Mouse (Mus musculus) thymus, postnatal 25 days (tissue): ENCODE results near the gene Vps37c.

Source experiments
- DNase-seq: peaks from one replicate; pipeline ENCODE4 v3.0.0; 2022

Gene Vps37c

DNA sequence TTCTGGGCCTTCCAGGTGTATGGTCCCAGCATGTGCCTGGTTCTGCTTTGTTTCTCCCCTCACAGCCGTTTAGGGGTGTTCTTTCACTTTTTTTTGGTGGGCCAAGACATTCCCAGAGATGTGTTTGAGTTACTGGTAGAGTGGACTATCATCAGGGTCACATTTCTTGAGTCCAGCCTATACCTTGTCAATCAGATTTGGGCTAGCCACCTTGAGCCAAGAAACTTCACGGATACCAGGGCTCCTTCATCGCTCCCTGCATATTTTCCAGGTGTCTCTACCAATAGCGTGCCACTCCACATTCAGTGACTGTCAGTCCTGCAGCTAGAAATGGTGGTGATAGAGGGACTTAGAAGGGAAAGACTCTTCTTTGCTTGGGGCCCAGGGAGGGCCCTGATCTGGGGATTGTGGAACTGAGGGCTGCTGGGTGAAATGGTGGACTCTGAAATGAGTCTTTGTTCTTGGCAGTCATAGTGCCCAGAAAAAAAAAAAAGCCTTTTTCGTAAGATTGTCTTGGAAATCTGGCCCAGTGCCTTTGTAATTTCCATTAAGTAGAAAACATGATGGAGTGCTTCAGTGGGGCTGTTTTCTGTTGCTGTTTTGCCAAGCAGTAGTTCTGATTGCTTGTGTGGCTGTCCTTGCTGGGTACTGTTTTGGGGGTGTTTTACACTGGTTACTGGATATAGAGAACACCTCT is 1.1 kb downstream of the Vps37c start:
- DNase-seq: no peak

DNA sequence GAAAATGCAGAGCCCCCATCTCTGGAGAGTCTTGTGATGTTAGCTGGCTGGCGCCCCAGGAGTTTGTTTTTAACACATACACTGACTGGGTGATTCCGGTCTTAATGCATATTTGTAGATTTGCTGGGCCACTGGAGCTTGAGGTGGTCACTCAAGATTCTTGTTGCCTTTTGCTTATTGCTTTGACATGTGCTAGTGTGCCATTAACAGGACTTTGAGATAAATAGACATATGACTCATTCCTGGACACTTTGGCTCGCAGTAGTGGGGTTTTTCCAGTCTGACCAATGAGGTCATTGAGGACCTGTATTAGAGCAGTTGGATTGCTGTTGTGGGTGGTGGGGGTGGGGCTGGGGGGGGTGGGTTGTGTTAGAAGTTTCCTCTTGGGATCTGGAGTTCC is 1.8 kb downstream of the Vps37c start:
- DNase-seq: no peak

DNA sequence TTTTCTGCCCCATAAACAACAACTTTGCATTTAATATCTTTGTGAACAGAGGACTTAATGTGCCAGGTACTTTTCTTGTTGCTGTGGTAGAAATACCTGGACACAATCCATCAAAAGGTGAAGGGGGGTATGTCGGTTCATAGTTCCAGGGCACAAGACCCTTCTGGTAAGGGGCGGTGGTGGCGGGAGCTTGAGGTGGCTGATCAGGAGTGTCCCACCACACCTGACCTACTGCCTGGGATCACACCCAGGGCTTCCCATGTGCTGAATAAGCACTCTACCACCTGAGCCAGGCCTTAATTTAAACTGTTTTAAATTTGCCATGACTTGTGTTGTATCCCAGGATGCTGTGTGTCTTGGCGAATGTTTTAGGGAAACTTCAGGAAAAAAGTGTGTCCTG is 2.6 kb downstream of the Vps37c start:
- no peak for DNase-seq

DNA sequence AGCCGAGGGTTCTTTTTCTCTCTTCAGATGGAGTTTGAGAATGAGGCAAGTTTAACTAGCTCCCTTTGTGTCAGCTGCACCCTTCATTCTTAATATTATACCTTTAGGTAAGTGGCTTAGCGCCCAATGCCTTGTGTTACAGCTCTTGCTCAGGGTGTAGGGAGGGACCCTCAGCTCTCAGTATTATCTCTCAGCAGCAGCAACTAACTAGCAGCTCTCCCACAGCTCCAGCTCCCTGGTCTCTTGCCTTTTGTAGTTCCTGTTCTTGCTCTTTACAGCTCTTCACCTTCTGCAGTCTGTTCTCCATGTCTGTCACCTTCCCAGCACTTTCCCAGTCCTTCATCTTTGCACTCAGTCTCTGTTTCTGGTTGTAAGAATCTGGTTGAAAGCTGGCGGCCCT is 3.1 kb downstream of the Vps37c start:
- no peak for DNase-seq

DNA sequence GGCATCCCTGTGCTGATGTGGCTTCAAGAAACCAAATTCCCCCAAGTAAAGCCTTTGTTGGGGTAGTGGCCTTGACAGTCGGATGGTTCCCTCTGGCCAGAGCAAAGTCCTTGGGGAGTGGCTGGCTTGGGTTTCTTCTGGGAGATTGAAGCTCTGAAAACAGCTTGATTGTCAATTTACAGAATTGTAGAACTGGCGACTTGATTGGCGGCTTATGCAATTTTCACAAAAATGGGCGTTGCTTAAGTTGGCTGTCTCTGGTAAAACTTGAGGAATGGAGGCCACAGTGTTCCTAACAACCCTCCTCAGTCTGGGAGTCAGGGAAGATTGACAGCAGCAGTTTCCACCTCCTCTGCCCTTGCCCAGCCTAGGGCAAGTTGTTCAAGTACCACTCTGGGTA is 3.8 kb downstream of the Vps37c start:
- DNase-seq: no peak

DNA sequence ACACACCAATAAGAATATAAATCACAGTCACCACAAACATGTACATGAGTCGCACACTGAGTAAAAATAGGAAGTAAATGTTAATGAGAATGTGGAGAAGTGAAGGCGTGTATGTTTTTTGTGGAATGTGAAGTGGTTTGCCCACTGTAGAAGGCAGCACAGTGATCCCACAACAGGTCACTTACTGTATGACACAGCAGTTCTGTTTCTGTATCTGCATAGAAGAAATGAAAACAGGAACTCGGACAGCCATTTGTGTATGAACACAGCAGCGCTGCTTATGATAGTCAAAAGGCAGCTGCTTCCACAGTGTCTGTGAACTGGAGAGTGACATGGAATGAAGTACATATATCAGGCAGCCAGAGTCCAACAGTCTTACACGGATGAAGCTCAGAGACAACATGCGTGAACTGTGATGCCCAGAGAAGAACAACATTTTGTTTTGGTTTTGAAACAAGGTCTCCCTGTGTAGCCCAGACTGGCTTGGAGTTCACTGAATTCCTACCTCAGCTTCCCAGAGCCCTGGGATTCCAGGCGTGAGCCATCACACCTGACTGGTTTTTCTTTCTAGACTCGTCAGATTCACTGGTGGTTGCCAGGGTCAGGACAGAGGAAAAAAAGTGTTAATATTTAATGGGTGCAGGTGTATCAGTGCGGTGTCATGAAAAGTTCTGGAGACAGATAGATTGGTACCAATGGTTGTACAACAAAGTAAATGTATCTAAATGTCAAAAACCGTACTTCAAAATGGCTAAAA is 5.6 kb downstream of the Vps37c start:
- DNase-seq: no peak

DNA sequence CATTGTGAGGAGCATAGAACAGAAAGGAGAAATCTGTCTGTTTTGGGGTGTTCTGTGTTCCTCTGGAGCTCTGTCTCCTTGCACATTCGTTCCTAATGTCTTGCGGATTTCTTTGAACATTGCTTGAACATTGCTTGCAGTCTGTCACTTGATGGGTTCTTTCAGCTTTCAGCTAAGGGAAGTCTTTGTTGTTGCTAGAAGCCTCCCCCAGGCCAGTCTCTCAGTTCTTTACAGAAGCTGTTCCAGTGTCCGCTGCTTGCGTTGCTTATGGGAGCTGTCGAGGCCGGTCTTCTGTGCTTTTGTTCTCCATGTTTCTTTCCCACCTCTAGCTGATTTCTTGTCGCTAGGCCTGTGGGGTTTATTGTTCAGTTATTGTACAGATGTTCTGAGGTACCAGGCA is 7.3 kb downstream of the Vps37c start:
- DNase-seq: no peak

DNA sequence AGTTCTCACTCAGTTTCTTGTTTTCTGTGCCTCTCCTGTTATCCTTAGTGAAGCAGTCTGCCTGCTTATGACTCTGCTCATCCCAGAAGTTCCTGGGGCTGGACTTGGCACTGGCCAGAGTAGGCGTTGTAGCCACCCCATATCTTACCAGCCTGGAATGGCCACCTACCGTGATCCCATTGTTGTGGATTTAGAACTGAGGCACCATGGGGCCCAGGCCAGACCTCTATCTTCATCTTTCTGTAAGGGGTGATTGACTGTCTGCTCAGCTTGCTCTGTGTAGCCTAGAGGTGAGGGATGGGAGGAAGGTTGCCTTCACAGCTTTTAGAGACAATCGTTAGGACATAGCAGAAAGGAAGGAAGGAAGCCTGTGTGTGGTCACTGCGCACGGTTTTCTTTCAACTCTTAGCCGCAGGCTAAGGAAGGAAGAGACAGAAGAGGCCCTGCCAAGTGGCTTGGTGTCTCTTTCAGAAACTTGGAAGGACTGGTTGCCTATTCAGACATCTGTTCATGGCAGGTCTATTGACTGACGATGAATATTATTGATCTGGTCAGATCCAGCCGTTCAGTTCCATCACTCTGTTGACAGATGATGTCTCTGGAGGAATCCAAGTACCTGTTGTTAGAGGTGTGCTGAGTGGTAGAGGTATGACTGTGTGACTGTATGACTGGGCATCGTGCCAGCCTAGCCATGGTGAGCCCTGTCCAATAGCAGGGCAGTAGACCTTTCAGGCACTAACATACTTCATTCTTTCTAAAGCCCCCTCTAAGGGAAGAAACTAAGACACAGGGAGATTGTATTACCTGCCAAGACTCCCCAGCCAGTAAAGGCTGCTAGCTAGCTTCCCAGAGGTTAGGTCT is 9.8 kb downstream of the Vps37c start:
- DNase-seq: no peak

DNA sequence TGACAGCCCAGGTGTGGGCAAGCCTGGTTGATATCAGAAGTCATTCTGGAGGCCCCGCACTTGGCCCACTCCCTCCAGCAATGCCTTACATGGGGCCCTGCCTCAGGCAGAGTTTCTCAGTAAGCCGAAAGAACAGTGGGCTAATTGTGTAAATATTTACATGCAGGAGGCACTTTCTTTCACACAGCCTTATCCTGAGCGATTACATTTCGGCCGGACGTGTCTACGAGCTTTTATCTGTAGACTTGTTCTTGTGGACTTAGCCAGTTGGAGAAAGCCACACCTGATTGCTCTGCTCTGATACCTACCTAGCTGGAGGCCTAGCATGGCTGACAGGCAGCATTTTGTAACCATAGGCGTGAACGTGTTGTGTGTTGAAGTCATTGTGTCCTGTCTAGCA is 11.3 kb downstream of the Vps37c start:
- DNase-seq: no peak

DNA sequence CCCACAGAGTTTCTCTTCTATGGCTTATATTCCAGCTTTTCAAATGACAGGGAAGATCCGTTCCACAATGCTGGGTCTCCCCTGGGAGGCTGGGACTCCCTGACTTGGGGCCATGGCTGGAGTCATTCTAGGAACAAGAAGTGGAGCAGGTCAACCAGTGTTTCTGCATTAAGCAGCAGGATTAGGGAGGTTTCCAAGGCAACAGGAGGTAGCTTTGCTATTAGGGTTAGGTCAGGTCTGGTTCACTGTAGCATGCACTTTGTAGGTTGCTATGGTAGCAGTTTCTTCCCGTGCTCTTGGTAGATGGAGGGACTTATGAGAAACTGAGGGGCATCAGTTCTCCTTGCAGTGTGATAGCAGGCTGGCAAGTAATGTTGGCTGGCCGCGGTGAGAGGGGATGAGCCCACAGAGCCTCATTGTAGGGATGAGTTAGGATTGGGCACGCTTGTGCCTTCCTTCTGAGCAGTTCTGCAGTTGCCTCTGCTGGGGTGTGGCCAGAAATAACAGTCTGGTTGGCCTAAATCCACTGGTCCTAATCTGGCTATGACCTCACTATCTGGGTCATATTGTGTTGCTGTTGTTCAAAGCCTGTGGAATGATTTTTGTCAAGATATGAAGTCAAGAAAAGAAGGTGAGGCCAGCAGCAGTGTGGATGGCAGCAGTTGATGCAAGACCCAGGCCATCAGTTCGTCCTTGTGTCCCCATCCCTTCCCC is 12.6 kb downstream of the Vps37c start:
- no peak for DNase-seq

DNA sequence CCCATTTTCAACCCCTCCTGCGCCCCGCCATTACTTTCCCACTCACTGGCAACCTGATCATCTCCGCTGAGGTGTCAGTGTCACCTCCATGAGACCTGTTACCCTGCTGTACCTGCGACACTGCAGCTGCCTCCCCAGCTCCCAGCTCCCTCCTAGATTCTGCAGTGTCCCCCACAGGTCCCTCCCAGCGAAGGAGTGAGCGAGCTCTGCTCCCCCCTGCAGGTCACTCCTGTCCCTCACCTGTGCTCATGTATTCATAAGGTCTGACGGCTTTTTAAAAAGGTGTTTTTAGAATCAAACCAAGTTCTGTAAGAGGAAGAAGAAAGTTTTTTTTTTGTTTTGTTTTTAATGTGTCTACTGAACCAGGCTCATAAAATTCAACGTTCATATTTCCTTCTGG is 13.6 kb downstream of the Vps37c start:
- no peak for DNase-seq

DNA sequence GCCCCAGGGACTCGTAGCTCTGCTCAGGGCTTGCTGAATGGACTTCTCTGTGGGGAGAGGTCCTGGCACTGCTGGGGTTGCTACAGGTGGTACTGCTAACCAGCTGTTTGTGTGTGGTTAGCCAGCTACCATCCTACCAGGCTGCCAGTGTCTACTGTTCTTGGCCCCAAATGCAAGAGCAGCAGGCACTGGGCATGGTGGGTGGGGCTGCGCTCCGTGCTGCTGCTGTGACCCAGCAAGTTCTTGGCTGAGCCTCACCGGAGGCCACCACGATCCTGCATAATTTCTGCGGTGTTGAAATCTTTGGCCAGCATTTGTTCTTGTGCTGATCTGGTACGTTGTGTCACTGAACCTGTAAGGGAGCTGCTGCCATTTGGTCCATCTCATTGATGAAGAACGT is 14.9 kb downstream of the Vps37c start:
- no peak for DNase-seq

DNA sequence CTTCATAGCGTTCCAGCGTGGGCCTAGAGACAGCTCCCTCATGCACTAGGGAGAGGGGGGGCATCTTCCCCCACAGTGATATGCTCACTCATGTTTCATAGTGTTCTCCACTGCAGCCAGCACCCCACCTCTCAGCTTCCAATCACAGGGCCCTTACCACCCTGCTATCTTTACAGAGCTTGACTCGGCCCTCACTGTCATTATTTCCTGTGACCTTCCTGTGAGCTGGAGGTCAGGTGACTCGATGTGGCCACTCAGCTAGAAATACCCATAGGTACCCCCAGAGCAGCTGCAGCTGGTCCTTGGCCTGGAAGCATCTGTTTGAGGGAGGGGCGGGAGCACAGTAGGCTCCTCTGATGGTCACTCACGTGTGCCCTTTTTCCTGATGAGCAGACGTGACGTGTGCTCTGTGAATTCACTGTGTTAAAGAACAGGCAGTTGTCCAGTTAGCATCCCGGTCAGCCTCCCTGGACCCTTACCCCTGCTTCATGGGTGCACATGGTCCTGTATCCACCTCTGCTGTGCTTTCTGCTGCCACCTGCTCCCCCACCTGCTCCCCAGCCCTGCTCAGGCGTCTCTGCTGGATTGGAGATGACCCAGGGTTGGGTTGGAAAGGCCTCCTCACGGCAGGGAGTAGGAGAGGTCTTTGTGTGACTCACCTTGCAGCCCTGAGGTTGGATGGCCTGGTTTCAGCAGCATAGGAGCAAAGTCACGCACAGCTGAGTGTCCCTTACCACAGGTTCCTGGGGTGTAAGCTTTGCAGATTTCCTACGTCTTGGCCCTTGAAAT is 18.7 kb downstream of the Vps37c start:
- no peak for DNase-seq

DNA sequence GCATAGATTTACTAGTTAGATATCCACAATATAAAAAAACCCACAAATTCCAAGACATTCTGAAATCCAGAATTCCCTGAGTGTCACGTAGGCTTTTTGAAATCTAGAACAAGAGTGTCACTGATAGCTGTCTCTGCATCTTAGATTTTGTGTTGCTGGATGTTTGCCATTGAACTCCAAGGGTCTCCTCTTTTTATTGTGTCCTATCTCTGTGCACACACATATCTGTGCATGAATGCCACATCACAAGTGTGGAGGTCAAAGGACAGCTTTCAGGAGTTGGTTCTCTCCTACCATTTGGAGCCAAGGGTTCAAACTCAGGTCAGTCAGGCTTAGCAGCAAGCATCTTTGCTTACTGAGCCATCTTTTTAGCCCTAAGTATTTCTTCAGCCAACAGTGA is 19.3 kb downstream of the Vps37c start:
- no peak for DNase-seq

DNA sequence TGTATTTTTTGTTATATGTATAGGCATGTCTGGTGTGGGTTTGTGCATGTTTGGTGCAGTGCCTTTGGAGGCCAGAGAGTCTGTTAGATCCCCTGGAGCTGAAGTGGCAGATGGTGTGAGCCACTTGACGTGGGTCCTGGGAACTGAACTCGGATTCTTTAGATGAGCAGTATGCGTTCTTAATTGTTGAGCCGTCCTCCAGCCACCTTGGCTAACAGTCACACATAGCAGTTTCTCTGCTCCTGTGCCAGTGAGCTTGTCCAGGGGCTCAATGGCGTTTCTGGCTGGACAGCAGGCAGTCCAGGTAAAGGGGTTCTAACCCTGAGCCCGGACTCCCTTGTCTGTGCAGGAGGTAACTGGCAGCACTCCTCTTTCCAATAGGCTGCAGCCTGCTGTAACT is 20.4 kb downstream of the Vps37c start:
- DNase-seq: no peak

DNA sequence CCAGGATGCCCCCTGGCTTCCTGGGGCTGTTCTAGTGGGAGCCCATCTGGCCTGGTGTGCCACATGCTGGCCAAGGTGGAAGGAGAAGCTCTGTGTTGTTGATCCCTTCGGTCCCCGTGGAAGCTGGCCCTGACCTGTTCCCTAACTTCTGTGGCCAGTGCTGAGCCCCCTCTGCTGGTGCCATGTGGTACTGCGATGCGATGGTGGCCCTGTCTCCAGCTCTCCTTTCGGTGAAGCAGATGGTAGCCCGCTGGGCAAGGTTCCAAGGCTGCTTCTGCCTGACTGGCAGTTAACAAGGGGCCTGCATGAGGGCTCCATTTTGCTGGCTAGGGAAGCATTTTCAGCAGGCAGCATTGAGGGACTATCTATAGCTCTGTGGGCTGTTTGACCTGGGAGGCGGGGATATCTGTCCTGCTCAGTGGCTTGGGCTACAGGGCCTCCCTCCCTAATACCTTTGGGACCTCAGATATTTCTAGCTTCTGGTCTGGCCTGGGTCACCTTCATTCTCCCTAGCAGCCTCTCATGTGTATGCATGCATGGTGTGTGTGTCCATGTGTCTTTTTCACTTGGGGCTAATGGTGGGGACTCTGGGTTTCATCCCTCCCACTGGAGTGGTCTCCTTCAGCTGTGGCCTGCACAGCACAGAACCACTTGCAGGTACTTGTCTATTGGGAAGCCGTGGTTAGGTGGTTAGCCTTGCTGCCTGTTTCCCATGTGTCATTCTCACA is 21.0 kb downstream of the Vps37c start:
- DNase-seq: peak; percentile 89

DNA sequence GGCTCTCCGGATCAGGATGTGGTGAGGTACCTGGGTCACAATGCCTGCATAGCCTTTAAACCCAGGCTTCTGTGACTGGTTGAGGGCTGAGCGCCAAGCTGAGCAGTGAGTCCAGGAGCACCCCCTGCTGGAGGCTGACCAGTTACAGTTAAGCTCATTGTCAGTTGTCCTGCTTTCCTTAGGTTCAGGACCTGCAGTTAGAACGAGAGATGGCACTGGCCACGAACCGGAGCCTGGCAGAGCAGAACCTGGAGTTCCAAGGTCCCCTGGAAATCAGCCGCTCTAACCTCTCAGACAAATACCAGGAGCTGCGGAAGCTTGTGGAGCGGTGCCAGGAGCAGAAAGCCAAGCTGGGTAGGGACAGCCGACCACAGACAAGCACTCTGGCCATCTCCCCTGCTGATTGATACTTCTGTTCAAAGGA is 21.6 kb downstream of the Vps37c start:
- DNase-seq: peak; percentile 64

DNA sequence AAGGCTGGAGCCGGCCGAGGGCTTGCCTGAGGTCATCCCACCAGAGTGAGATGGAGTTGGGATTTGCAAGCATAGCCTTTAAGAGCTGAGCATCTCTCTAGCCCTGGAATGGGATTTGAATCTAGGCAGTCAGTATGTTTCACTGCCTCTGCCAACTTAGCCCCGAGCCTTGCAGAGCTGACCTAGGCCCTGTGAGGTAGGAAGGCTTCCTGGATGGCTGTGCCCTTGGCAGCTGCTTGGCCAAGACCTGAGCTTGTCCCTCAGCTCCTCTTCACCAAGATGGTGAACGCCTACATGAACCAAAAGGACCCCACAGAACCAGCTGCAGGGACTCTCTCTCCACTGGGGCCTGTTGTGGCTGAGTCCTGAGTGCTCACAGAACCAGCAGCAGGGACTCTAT is 22.2 kb downstream of the Vps37c start:
- no peak for DNase-seq

DNA sequence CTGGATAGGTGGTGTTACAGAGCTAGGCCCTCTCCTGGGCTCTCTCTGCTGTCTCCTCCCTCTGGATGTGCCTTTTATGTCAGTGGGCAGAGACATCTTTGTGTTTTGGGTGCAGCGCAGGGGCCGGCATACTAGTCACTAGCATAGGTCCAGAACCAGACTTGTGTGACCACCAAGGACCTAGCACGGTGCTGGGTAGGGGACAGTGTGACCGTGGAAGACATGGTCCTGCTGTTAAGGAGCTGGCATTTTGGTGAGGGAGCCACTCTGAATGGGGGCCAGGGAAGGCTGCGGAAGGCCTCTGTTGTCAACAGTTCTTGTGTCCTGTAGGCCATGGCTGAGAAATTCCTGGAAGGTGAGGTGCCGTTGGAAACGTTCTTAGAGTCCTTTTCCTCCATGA is 23.7 kb downstream of the Vps37c start:
- no peak for DNase-seq

DNA sequence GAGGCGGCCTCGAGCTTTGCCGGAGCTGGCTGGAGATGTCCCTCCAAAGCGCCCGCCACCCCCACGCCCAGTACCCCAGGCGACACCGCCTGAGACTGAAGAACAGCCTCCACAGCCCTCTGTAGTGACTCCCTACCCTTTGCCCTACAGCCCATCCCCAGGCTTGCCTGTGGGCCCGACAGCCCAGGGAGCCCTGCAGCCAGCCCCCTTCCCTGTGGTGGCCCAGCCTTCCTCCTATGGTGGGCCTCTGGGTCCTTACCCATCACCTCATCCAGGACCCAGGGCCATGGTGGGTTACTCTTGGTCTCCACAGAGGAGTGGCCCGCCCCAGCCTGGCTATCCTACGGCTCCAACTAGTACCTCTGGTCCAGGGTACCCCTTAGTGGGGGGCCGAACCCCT is 24.1 kb downstream of the Vps37c start:
- DNase-seq: no peak

DNA sequence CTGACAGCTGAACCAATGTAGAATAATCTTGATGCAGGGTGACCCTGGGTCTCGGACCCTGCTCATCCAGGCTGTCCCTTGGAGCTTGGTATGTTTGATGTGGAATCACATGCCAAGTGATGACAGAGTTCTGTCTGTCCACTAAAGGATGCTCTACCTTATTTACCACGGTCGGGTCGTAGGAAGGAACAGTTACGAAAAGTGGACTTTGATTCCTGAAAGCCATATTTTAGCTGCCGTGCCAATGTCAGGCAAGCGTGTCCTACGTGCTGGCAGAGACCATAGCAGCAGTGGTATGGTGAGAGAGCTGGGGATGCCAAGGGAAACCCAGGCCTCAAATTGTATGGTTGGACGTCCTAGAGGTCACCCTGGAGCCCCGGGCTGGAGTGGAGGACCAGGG is 25.0 kb downstream of the Vps37c start:
- no peak for DNase-seq

DNA sequence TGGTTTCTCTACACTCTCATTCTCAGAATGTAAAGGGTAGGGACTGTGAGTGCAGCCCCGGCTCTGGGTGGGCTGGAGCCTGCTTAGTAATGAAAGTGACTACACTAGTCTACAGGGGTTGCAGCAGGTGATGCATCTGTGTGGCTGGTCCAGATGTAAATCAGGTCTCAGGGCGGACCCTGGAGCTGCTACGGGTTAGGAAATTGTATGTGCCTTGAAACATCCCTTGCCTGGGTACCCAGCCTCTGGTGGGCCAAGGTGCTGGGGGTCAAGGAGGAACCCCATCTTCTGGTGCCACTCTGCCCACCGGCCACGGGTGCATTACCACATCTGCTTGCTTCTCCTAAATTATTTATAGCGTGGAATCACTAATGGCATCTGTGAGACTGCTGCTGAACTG is 25.6 kb downstream of the Vps37c start:
- no peak for DNase-seq
